Mouse (Mus musculus): ENCODE data around the gene Syk. TPM values are rescaled to one million over a fixed set of nuclear protein-coding genes. Genes with fewer than 3 reads are reported as not detected.

Syk gene
- 0.69 TPM for polyA plus RNA-seq (2017; shearing (Covaris generic))

GRCm38 (mm10) chr13:52582878-52583661 lies at the start of gene Syk:
Syk (plus strand) TSS chr13:52583173.

Other genes starting within 250 kb of the Syk start
- gene Diras2, start 51.9 kb upstream of the Syk start, polyA plus RNA-seq (2017; shearing (Covaris generic)), result not detected